Mouse (Mus musculus): Measurements from ENCODE around the gene Vtn. TPM values are rescaled to one million over a fixed set of nuclear protein-coding genes. Genes with fewer than 3 reads are reported as not detected.

Gene Vtn
- not detected for polyA plus RNA-seq (2014; fragmentation: Illumina TruSeq; extraction: RNeasy Lipid Tissue Mini Kit (QIAGEN cat#74804); ENCODE audit: low read depth, low replicate concordance)

GRCm38 (mm10) chr11:78499004-78499403 lies at the start of gene Vtn:
Gene Vtn (plus strand): TSS chr11:78499091.

GRCm38 (mm10) chr11:78465568-78466180 lies 33.2 kb upstream of the Vtn start, which contains the start of gene Slc46a1:
Gene Slc46a1 (plus strand): TSS chr11:78465697.

DNA sequence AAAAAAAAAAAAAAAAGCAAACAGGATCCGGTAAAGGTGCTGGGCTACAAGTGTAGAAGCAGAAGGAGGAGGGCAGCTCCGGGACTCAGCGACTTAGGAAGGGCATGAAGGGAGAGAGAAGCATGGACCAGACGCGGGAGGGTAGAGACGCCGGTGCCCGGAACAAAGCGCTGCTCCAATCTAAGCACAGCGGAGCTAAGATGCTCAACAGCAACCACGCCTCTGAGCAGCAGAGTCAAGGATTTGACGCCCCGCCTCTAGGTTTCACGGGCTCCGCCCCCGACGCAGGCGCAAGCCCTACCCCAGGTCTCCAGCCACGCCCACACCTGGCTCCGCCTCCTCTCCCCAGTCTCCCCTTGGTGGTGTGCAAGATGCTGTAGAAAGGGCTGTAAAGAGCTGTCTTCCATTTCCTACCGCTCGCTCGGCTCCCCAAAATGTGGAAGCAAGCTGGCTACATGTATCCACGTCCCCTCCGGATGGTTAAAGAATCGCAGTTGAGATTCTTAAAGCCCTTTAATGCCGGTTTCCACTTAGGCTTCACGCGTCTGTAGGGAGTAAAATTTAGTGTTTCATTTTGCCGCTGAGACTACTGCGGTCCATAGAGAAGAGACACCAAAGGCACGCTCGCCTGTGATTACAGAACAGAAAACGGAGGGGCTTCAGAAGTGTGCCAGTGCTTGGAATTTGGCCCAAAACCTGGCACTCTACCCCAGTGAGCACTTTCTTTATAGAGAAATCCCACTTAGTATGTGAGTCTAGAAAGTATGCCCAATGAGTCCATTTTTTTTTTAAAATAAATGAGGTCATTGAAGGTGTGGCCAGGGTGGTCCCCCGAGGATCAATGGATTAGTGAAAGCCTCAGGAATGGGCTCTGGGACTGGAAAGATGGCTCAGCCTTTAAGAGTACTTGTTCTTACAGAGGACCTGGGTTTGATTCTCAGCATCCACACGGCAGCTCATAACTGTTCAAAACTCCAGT lies 1.1 kb upstream of the Vtn start, which contains the start of gene Sarm1:
Gene Sarm1 (minus strand): TSS at position 211 of the 979 bp plus-strand sequence.

GRCm38 (mm10) chr11:78502909-78503650 lies 4.2 kb downstream of the Vtn start, which contains the start of gene Sebox:
Gene Sebox (plus strand): TSS chr11:78503447.

DNA sequence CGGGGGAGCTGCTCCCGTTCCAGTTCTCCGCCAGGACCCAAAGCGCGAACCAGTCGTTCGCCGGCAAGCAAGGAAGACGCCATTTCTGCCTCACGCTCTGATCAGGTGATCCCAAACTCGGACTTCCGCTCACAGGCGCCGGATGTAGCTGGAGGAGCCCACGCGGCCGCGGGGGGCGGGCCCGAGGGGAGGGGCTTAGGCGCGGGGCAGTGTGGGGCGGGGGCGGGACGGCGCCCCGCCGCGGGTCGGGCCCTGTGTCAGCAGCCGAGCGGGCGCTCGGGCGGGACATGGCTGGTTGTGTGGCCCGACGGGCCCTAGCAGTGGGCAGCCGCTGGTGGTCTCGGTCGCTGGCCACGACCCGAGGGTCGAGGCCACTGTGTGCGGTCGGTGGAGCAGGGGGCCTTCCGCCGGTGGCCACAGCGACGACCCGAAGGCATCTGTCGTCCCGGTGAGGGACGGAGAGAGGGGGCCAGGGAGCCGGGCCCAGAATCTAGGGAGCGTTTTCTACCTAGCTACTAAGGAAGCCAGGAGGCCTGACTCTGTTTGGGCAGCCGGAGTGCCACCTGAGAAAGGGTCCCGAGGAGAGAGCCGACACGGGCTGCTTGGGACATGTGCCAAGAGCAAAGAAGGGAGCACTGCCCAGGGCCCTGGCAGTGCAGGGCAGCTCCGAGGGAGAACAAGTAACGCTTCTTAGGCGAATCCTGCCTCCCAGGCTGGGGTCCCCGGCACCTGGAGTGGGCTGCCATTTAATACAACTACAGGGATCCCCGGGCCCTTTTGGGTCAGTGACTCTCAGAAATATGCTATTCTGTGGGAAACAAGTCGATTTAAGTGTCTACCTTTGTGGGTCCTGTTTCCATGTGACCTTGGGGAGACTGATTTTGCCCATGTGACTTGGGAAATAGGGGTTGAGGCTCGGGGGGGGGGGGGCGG lies 13.4 kb downstream of the Vtn start, which contains the start of the genes Tmem199 and Poldip2:
Gene Tmem199 (minus strand): TSS at position 148 of the 933 bp plus-strand sequence.
Gene Poldip2 (plus strand): TSS at position 169 of the 933 bp plus-strand sequence.

DNA sequence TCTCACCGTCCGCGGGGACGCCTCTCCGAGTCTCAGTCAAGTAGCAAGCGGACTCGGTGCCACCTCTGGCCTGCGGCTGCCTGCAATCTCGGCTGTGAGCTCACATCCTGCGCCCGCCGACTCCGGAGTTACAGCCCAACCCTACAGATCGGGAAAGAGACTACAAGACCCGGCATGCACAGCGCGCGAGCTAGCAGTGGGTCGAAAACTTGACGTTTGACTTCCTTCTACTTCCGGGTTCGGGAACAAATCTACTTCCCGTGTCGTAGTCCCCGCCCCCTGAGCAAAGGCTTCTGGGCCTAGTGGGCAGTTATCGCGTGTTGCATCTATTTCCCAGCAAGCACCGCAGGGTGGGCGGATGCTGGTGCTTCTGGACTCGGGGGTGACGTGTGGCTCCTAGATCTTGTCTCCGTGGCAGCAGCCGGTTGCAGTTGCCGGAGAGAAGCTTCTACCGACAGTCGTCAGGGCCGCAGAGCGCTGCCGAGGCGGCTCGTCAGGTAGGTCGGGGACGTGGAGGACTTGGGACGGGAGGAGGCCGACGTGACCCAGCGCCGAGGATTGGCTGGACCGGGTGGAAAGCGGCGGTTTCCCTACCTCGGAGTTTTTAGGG lies 37.3 kb downstream of the Vtn start, which contains the start of the genes Tnfaip1 and Ift20:
Gene Tnfaip1 (minus strand): TSS at position 253 of the 610 bp plus-strand sequence.
Gene Ift20 (plus strand): TSS at position 282 of the 610 bp plus-strand sequence.

GRCm38 (mm10) chr11:78550168-78551058 lies 51.5 kb downstream of the Vtn start, which contains the start of gene Tmem97:
Gene Tmem97 (minus strand): TSS chr11:78550777.

Other genes starting within 250 kb of the Vtn start
- 106 TPM for gene 2610507B11Rik, start 237.3 kb upstream of the Vtn start, polyA plus RNA-seq (2014; fragmentation: Illumina TruSeq; extraction: RNeasy Lipid Tissue Mini Kit (QIAGEN cat#74804); ENCODE audit: low read depth, low replicate concordance)
- gene BC030499, start 208.2 kb upstream of the Vtn start, polyA plus RNA-seq (2014; fragmentation: Illumina TruSeq; extraction: RNeasy Lipid Tissue Mini Kit (QIAGEN cat#74804); ENCODE audit: low read depth, low replicate concordance), result 0.58 TPM
- gene Spag5, start 197.6 kb upstream of the Vtn start, polyA plus RNA-seq (2014; fragmentation: Illumina TruSeq; extraction: RNeasy Lipid Tissue Mini Kit (QIAGEN cat#74804); ENCODE audit: low read depth, low replicate concordance), result 2.7 TPM
- 7.2 TPM for gene Aldoc, start 176.1 kb upstream of the Vtn start, polyA plus RNA-seq (2014; fragmentation: Illumina TruSeq; extraction: RNeasy Lipid Tissue Mini Kit (QIAGEN cat#74804); ENCODE audit: low read depth, low replicate concordance)
- 5.2 TPM for gene Pigs, start 170.7 kb upstream of the Vtn start, polyA plus RNA-seq (2014; fragmentation: Illumina TruSeq; extraction: RNeasy Lipid Tissue Mini Kit (QIAGEN cat#74804); ENCODE audit: low read depth, low replicate concordance)
- 5.7 TPM for gene Unc119, start 155.6 kb upstream of the Vtn start, polyA plus RNA-seq (2014; fragmentation: Illumina TruSeq; extraction: RNeasy Lipid Tissue Mini Kit (QIAGEN cat#74804); ENCODE audit: low read depth, low replicate concordance)
- gene Foxn1, start 112.5 kb upstream of the Vtn start, polyA plus RNA-seq (2014; fragmentation: Illumina TruSeq; extraction: RNeasy Lipid Tissue Mini Kit (QIAGEN cat#74804); ENCODE audit: low read depth, low replicate concordance), result not detected
- gene Slc13a2, start 76.9 kb upstream of the Vtn start, polyA plus RNA-seq (2014; fragmentation: Illumina TruSeq; extraction: RNeasy Lipid Tissue Mini Kit (QIAGEN cat#74804); ENCODE audit: low read depth, low replicate concordance), result not detected
- 1.5 TPM for gene Slc46a1, start 33.4 kb upstream of the Vtn start, polyA plus RNA-seq (2014; fragmentation: Illumina TruSeq; extraction: RNeasy Lipid Tissue Mini Kit (QIAGEN cat#74804); ENCODE audit: low read depth, low replicate concordance)
- 0.23 TPM for gene Sarm1, start 1.3 kb upstream of the Vtn start, polyA plus RNA-seq (2014; fragmentation: Illumina TruSeq; extraction: RNeasy Lipid Tissue Mini Kit (QIAGEN cat#74804); ENCODE audit: low read depth, low replicate concordance)
- gene Sebox, start 4.4 kb downstream of the Vtn start, polyA plus RNA-seq (2014; fragmentation: Illumina TruSeq; extraction: RNeasy Lipid Tissue Mini Kit (QIAGEN cat#74804); ENCODE audit: low read depth, low replicate concordance), result not detected
- 31.2 TPM for gene Tmem199, start 13.1 kb downstream of the Vtn start, polyA plus RNA-seq (2014; fragmentation: Illumina TruSeq; extraction: RNeasy Lipid Tissue Mini Kit (QIAGEN cat#74804); ENCODE audit: low read depth, low replicate concordance)
- gene Poldip2, start 13.1 kb downstream of the Vtn start, polyA plus RNA-seq (2014; fragmentation: Illumina TruSeq; extraction: RNeasy Lipid Tissue Mini Kit (QIAGEN cat#74804); ENCODE audit: low read depth, low replicate concordance), result 30.6 TPM
- gene Tnfaip1, start 37.2 kb downstream of the Vtn start, polyA plus RNA-seq (2014; fragmentation: Illumina TruSeq; extraction: RNeasy Lipid Tissue Mini Kit (QIAGEN cat#74804); ENCODE audit: low read depth, low replicate concordance), result 25.8 TPM
- gene Ift20, start 37.3 kb downstream of the Vtn start, polyA plus RNA-seq (2014; fragmentation: Illumina TruSeq; extraction: RNeasy Lipid Tissue Mini Kit (QIAGEN cat#74804); ENCODE audit: low read depth, low replicate concordance), result 50.4 TPM
- 19.9 TPM for gene Tmem97, start 51.7 kb downstream of the Vtn start, polyA plus RNA-seq (2014; fragmentation: Illumina TruSeq; extraction: RNeasy Lipid Tissue Mini Kit (QIAGEN cat#74804); ENCODE audit: low read depth, low replicate concordance)
- gene Nlk, start 198.3 kb downstream of the Vtn start, polyA plus RNA-seq (2014; fragmentation: Illumina TruSeq; extraction: RNeasy Lipid Tissue Mini Kit (QIAGEN cat#74804); ENCODE audit: low read depth, low replicate concordance), result 117 TPM

Data from adrenal gland, adult 10 weeks (tissue).